Mouse (Mus musculus) urinary bladder, adult 18-20 months (tissue): ENCODE results near the gene Plekha3.

ENCODE experiments used
- DNase-seq, 2 experiments: peaks; one replicate each; pipeline ENCODE4 v3.0.0; 2022; ENCODE audit warnings: low spot score in 2 of 2, mixed read lengths in 2 of 2

Gene Plekha3

GRCm38 (mm10) chr2:76674725-76675427 is at the start of gene Plekha3:
TSS of gene Plekha3 (plus strand) at chr2:76675281.
- DNase-seq = peak; percentile 79 to 81

GRCm38 (mm10) chr2:76630293-76630692 is 44.8 kb upstream of the Plekha3 start:
- DNase-seq = no peak

GRCm38 (mm10) chr2:76631600-76631999 is 43.5 kb upstream of the Plekha3 start:
- no peak for DNase-seq

- DNase-seq = no peak
Observed at GRCm38 (mm10) chr2:76639637-76640036, 35.4 kb upstream of the Plekha3 start.

- DNase-seq = no peak
Observed at GRCm38 (mm10) chr2:76643801-76644200, 31.3 kb upstream of the Plekha3 start.

- no peak for DNase-seq
Observed at GRCm38 (mm10) chr2:76647441-76647869, 27.6 kb upstream of the Plekha3 start.

GRCm38 (mm10) chr2:76647883-76648570 is 27.1 kb upstream of the Plekha3 start, which contains the start of the genes Prkra and Pjvk:
TSS of gene Prkra (minus strand) at chr2:76648015.
TSS of gene Pjvk (plus strand) at chr2:76648476.
- peak; percentile 96 for DNase-seq

GRCm38 (mm10) chr2:76648666-76649141 is 26.4 kb upstream of the Plekha3 start:
- DNase-seq = no peak

- no peak for DNase-seq
Observed at GRCm38 (mm10) chr2:76653070-76653469, 22.0 kb upstream of the Plekha3 start.

GRCm38 (mm10) chr2:76654646-76655045 is 20.4 kb upstream of the Plekha3 start:
- no peak for DNase-seq

GRCm38 (mm10) chr2:76655444-76655843 is 19.6 kb upstream of the Plekha3 start:
- DNase-seq = no peak

GRCm38 (mm10) chr2:76655982-76656381 is 19.1 kb upstream of the Plekha3 start:
- no peak for DNase-seq

GRCm38 (mm10) chr2:76658551-76658950 is 16.5 kb upstream of the Plekha3 start:
- no peak for DNase-seq

- DNase-seq = no peak
Observed at GRCm38 (mm10) chr2:76659419-76659818, 15.7 kb upstream of the Plekha3 start.

GRCm38 (mm10) chr2:76665531-76665930 is 9.6 kb upstream of the Plekha3 start:
- no peak for DNase-seq

- DNase-seq = no peak
Observed at GRCm38 (mm10) chr2:76667200-76667599, 7.9 kb upstream of the Plekha3 start.

GRCm38 (mm10) chr2:76671641-76672040 is 3.4 kb upstream of the Plekha3 start:
- DNase-seq = no peak

GRCm38 (mm10) chr2:76672134-76672745 is 2.8 kb upstream of the Plekha3 start:
- no peak for DNase-seq

GRCm38 (mm10) chr2:76672966-76673392 is 2.1 kb upstream of the Plekha3 start, which contains the start of gene Fkbp7:
TSS of gene Fkbp7 (minus strand) at chr2:76673116.
- DNase-seq = peak; percentile 80 to 84

GRCm38 (mm10) chr2:76673472-76674081 is 1.5 kb upstream of the Plekha3 start:
- DNase-seq = peak in 1 of 2 experiments; percentile 22

- no peak for DNase-seq
Observed at GRCm38 (mm10) chr2:76675451-76675850, 370 bp downstream of the Plekha3 start.

- DNase-seq = no peak
Observed at GRCm38 (mm10) chr2:76675949-76676348, 868 bp downstream of the Plekha3 start.
